Mouse (Mus musculus) heart, embryonic 11.5 days (tissue): ENCODE measurements around the gene Bcan. TPM values are rescaled to one million over a fixed set of nuclear protein-coding genes. Genes with fewer than 3 reads are reported as not detected.

Experiments used
- ATAC-seq: fragments of 200-750 bp; cut with Nextera tagmentation; replicated peaks from 2 replicates; pipeline ENCODE4 v1.8.0; 2017; ENCODE audit warnings: moderate library complexity; ENCODE audit not compliant: insufficient number of reproducible peaks, low FRiP score, low TSS enrichment
- H3K27ac ChIP-seq: fragments of 300-500 bp; sonication (generic); 2 replicates; pipeline ENCODE4 v1.5.1; 2014; ENCODE audit warnings: mild to moderate bottlenecking, low read depth, low read length
- H3K27me3 ChIP-seq: fragments of 300-500 bp; sonication (generic); 2 replicates; pipeline ENCODE4 v1.6.1; 2014; ENCODE audit warnings: mild to moderate bottlenecking, low read length, mixed read lengths; ENCODE audit not compliant: control insufficient read depth, insufficient read depth
- H3K36me3 ChIP-seq: fragments of 300-500 bp; sonication (generic); 2 replicates; pipeline ENCODE4 v1.6.1; 2014; ENCODE audit warnings: mild to moderate bottlenecking, low read length, moderate library complexity, mixed read lengths; ENCODE audit not compliant: control insufficient read depth, insufficient read depth
- H3K4me1 ChIP-seq: fragments of 300-500 bp; sonication (generic); 2 replicates; pipeline ENCODE4 v1.6.1; 2014; ENCODE audit warnings: low read length; ENCODE audit not compliant: control insufficient read depth, insufficient read depth
- H3K4me2 ChIP-seq: fragments of 300-500 bp; sonication (generic); 2 replicates; pipeline ENCODE4 v1.6.1; 2014; ENCODE audit warnings: mild to moderate bottlenecking, moderate library complexity
- H3K4me3 ChIP-seq: fragments of 300-500 bp; sonication (generic); 2 replicates; pipeline ENCODE4 v1.5.1; 2014; ENCODE audit warnings: low read depth, low read length
- H3K9ac ChIP-seq: fragments of 300-500 bp; sonication (generic); 2 replicates; pipeline ENCODE4 v1.6.1; 2014; ENCODE audit warnings: mild to moderate bottlenecking, low read depth, low read length, moderate library complexity
- H3K9me3 ChIP-seq: fragments of 300-500 bp; sonication (generic); replicated peaks from 2 replicates; pipeline ENCODE4 v1.6.1; 2016; ENCODE audit warnings: low read length; ENCODE audit not compliant: control insufficient read depth
- WGBS: fragments of 180-500 bp; shearing (Covaris S2); extraction: QIAGEN DNeasy Blood & Tissue Kit; methylation state at CpG from one replicate; pipeline ENCODE4 v1.1.7; 2014; ENCODE audit not compliant: insufficient replicate concordance; 5-methylcytosine and 5-hydroxymethylcytosine counted together
- polyA plus RNA-seq: library from polyadenylated mRNA; unstranded; fragments of >200 nt; fragmentation: Nextera tagmentation; extraction: Ambion mirVana; gene quantifications from 2 replicates; pipeline ENCODE4 v1.2.1, GENCODE M21; 2014

Gene Bcan
- polyA plus RNA-seq, 1 experiment from 2014 or later = not detected

- H3K36me3 ChIP-seq = peaks cover 6% of the 10 kb centered on the region; the same call in 1 of the 2 replicates
- peak overlapping the region; percentile 67 for H3K4me3 ChIP-seq
- no peaks in the 10 kb centered on the region for H3K9me3 ChIP-seq
- 1% methylated on average over 57 of the region's 60 CpGs for WGBS
- H3K4me1 ChIP-seq = peaks cover 39% of the 10 kb centered on the region
- peak overlapping the region; percentile 95 for H3K4me2 ChIP-seq
- H3K27me3 ChIP-seq = peaks cover 19% of the 10 kb centered on the region
- ATAC-seq = no peak
- H3K9ac ChIP-seq = peak overlapping the region; percentile 81
- H3K27ac ChIP-seq = peak overlapping the region; percentile 51; the same call in 1 of the 2 replicates
Observed at GRCm38 (mm10) chr3:87971489-87972202, 28.4 kb downstream of the Bcan start.

DNA sequence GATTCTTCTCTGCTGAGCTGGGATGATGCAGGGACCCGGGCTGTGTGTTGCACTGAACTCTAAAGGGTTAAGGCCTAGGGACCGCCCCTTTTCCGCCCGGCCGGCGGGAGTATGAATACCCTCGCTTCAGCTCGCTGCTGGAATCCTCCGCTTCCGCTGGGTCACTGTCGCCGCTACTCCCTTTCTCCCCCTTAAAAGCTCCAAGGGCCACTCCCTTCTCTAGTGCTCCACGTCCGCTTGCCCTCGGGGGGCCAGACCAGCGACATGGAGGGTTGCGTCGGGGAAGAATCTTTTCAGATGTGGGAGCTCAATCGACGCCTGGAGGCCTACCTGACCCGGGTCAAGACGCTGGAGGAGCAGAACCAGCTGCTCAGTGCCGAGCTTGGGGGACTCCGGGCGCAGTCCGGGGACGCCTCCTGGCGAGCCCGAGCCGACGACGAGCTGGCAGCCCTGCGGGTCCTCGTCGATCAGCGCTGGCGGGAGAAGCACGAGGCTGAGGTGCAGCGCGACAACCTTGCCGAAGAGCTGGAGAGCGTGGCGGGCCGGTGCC, 29.0 kb downstream of the Bcan start, which contains the start of gene Nes:
TSS of gene Nes (plus strand) at position 140 of the 550 bp plus-strand sequence.
- Histone ChIP-seq H3K9ac (peak within 1 kb of the TSS; percentile 81), H3K4me3 (peak within 1 kb of the TSS; percentile 67), H3K27me3 (peaks cover 19% of the 10 kb centered on the region), H3K4me2 (peak within 1 kb of the TSS; percentile 95), H3K36me3 (peaks cover 6% of the 10 kb centered on the region; the same call in 1 of the 2 replicates), H3K9me3 (no peaks in the 10 kb centered on the region), H3K27ac (peak within 1 kb of the TSS; percentile 51), H3K4me1 (peaks cover 39% of the 10 kb centered on the region)
- ATAC-seq = peak; percentile 51
- under 1% methylated on average over 44 of the region's 44 CpGs for WGBS

DNA sequence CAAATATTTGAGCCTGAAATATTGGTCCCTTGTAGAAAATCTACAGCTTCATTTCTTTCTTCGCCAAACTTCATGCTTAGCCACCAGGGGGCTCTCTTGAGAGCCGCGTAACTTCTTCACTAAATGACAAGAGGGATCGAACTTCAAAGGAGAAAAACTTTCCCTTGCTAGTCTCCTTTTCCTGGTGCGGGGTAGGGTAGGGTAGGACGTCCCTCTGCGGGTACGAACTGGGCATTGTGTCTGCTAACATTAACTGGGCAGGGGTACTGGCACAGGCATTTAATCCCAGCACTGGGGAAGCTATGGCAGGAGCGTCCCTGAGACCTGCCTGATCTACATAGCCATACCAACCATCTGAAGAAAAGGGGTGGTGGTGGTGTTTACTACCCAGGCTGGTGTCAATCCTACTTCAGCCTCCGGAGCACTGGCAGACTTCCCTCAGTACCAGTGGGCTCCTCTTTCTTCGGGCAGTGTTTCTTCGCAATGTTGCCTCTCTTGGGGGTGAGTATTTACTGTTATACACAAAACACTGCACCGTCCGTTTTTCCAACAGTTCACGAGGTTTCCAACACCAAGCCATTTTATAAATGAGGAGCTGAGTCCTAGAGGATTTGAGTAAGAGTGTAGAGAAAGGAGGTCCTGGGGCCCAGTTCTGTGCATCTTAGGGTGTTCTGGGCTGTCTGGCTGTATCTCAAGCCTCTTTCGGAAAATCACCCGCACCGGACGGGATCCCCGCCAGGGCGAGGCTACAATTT, 29.7 kb downstream of the Bcan start:
- peaks cover 19% of the 10 kb centered on the region for H3K27me3 ChIP-seq
- under 1% methylated on average over 21 of the region's 21 CpGs for WGBS
- peak overlapping the region; percentile 46; the same call in 1 of the 2 replicates for H3K27ac ChIP-seq
- no peak for ATAC-seq
- H3K4me2 ChIP-seq = peak overlapping the region; percentile 95
- H3K9me3 ChIP-seq = no peaks in the 10 kb centered on the region
- H3K4me3 ChIP-seq = peak overlapping the region; percentile 67
- H3K9ac ChIP-seq = peak overlapping the region; percentile 39; the same call in 1 of the 2 replicates
- peaks cover 39% of the 10 kb centered on the region for H3K4me1 ChIP-seq
- H3K36me3 ChIP-seq = 0 out of 2 replicates have a peak, but pooled peaks cover 2% of the 10 kb centered on the region

DNA sequence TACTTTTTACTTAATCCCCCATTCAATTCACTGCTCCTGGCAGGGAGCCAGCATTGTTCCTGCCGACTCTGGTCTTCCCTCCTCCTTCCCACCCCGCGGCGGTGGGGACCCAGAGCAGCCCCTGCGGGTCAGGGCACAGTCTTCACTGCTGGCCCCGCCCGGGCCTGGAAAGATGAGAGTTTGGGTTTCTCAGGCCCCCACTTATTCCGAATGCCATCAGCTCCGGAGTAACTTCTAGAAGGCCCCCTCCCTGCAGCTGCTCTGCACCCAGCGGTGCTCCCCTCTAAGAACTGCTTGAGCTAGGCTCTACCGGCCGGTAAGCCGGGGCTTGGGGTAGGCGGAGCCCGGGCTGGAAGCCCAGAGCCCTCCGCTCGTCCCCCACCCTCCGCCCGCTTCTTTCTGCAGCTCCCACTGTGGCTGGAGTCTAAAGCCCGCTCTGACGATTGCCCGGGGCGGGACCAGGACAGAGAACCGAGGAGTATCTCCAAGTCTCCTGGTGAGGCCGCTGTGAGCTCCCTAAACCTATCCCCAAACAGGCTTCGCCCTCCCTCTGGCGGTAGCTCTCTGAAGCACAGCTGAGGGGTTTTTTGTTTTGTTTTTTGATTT, 39.3 kb downstream of the Bcan start:
- Histone ChIP-seq H3K27me3 (no peaks in the 10 kb centered on the region), H3K9ac (peak overlapping the region; percentile 72), H3K36me3 (no peaks in the 10 kb centered on the region), H3K4me2 (peak overlapping the region; percentile 76), H3K9me3 (no peaks in the 10 kb centered on the region), H3K4me3 (peak overlapping the region; percentile 45), H3K4me1 (peaks cover 19% of the 10 kb centered on the region), H3K27ac (peak overlapping the region; percentile 78)
- peak; percentile 94 for ATAC-seq
- WGBS = under 1% methylated on average over 27 of the region's 27 CpGs

- ATAC-seq = no peak
- Histone ChIP-seq H3K27ac (peak overlapping the region; percentile 78), H3K4me2 (peak overlapping the region; percentile 76), H3K9me3 (no peaks in the 10 kb centered on the region), H3K36me3 (no peaks in the 10 kb centered on the region), H3K4me3 (peak overlapping the region; percentile 45), H3K4me1 (peaks cover 19% of the 10 kb centered on the region), H3K9ac (peak overlapping the region; percentile 72), H3K27me3 (no peaks in the 10 kb centered on the region)
- 9% methylated on average over 10 of the region's 10 CpGs for WGBS
Observed at GRCm38 (mm10) chr3:87960191-87960585, 39.8 kb downstream of the Bcan start.

GRCm38 (mm10) chr3:87959371-87959770, 40.7 kb downstream of the Bcan start:
- no peak overlapping the region for H3K4me3 ChIP-seq
- 52% methylated on average over 7 of the region's 7 CpGs for WGBS
- no peak overlapping the region; the same call in 1 of the 2 replicates for H3K27ac ChIP-seq
- peaks cover 19% of the 10 kb centered on the region for H3K4me1 ChIP-seq
- no peak overlapping the region for H3K9ac ChIP-seq
- no peaks in the 10 kb centered on the region for H3K9me3 ChIP-seq
- no peak for ATAC-seq
- no peaks in the 10 kb centered on the region for H3K36me3 ChIP-seq
- no peaks in the 10 kb centered on the region for H3K27me3 ChIP-seq
- no peak overlapping the region for H3K4me2 ChIP-seq

- no peak for ATAC-seq
- Histone ChIP-seq H3K27me3 (no peaks in the 10 kb centered on the region), H3K4me1 (peaks cover 19% of the 10 kb centered on the region), H3K9me3 (no peaks in the 10 kb centered on the region), H3K4me2 (no peak overlapping the region), H3K4me3 (no peak overlapping the region), H3K36me3 (no peaks in the 10 kb centered on the region), H3K9ac (no peak overlapping the region), H3K27ac (no peak overlapping the region)
- 56% methylated on average over 1 of the region's 1 CpGs for WGBS
Observed at GRCm38 (mm10) chr3:87958967-87959366, 41.1 kb downstream of the Bcan start.

DNA sequence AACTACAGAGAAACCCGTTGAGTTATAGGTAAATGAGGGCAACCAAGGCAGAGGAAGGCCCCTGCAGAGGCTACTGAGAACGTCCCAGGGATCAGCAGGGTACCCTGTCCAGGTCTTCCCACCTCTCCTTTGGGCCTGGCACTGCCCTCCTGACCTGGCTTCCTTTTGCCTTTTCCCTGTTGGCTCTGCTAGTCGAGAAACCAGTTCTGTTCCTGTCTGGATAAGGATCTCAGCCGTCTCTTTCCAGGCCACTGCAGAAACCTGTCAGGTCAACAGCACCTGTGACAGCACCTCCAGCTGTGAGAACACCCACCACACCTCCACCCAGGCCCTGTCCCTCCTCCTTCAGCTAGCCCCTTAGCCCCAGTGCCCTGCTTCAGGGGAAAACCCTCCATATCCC, 41.6 kb downstream of the Bcan start:
- H3K9me3 ChIP-seq = no peaks in the 10 kb centered on the region
- H3K4me1 ChIP-seq = peaks cover 19% of the 10 kb centered on the region
- H3K9ac ChIP-seq = no peak overlapping the region
- H3K27me3 ChIP-seq = no peaks in the 10 kb centered on the region
- no peaks in the 10 kb centered on the region for H3K36me3 ChIP-seq
- H3K4me3 ChIP-seq = no peak overlapping the region
- no peak overlapping the region for H3K4me2 ChIP-seq
- no peak for ATAC-seq
- WGBS = 28% methylated on average over 4 of the region's 4 CpGs
- no peak overlapping the region for H3K27ac ChIP-seq
